Mouse (Mus musculus) cerebellum, adult 2 months (tissue): Measurements from ENCODE around the gene Mapk1ip1. TPM values are rescaled to one million over a fixed set of nuclear protein-coding genes. Genes with fewer than 3 reads are reported as not detected.

Source experiments
- DNase-seq, 2 experiments: peaks; one replicate each; pipeline ENCODE4 v3.0.0; 2021
- H3K27ac ChIP-seq: fragments of 200-500 bp; 2 replicates; pipeline ENCODE4 v1.5.1; 2012; ENCODE audit warnings: low read length, control low read depth, inconsistent platforms; ENCODE audit not compliant: insufficient read depth
- H3K27me3 ChIP-seq: fragments of 200-500 bp; 2 replicates; pipeline ENCODE4 v1.6.1; 2012; ENCODE audit warnings: inconsistent platforms, mild to moderate bottlenecking, low read length, moderate library complexity; ENCODE audit not compliant: control insufficient read depth, insufficient read depth
- H3K4me1 ChIP-seq: fragments of 200-500 bp; 2 replicates; pipeline ENCODE4 v1.6.1; 2011; ENCODE audit warnings: low read length; ENCODE audit not compliant: control insufficient read depth, insufficient read depth
- H3K4me3 ChIP-seq: fragments of 200-500 bp; replicated peaks from 2 replicates; pipeline ENCODE3; 2011; ENCODE audit warnings: mild to moderate bottlenecking, low read depth, low read length, control low read depth; ENCODE audit not compliant: insufficient read depth
- CTCF ChIP-seq: fragments of 200-500 bp; IDR thresholded peaks from 2 replicates; pipeline ENCODE4 v1.5.1; 2011; ENCODE audit warnings: low read depth, mild to moderate bottlenecking, control low read depth, low read length, moderate library complexity, borderline replicate concordance; ENCODE audit not compliant: insufficient read depth
- POLR2A ChIP-seq: fragments of 200-500 bp; IDR thresholded peaks from 2 replicates; pipeline ENCODE4 v1.6.1; 2011; ENCODE audit warnings: low read length, control low read depth, borderline replicate concordance; ENCODE audit not compliant: insufficient read depth
- WGBS: fragments of 180-500 bp; shearing (Covaris S2); methylation state at CpG from one replicate; pipeline ENCODE4 v1.1.7; 2018; 5-methylcytosine and 5-hydroxymethylcytosine counted together
- polyA plus RNA-seq: library from polyadenylated mRNA; depleted of rRNA; stranded (reverse); fragments of >200 nt; gene quantifications from 2 replicates; pipeline ENCODE4 v1.2.3, GENCODE M21; 2012; rRNA removed

Gene Mapk1ip1
- 87.6 and 88.7 TPM in 2 replicates for polyA plus RNA-seq

DNA sequence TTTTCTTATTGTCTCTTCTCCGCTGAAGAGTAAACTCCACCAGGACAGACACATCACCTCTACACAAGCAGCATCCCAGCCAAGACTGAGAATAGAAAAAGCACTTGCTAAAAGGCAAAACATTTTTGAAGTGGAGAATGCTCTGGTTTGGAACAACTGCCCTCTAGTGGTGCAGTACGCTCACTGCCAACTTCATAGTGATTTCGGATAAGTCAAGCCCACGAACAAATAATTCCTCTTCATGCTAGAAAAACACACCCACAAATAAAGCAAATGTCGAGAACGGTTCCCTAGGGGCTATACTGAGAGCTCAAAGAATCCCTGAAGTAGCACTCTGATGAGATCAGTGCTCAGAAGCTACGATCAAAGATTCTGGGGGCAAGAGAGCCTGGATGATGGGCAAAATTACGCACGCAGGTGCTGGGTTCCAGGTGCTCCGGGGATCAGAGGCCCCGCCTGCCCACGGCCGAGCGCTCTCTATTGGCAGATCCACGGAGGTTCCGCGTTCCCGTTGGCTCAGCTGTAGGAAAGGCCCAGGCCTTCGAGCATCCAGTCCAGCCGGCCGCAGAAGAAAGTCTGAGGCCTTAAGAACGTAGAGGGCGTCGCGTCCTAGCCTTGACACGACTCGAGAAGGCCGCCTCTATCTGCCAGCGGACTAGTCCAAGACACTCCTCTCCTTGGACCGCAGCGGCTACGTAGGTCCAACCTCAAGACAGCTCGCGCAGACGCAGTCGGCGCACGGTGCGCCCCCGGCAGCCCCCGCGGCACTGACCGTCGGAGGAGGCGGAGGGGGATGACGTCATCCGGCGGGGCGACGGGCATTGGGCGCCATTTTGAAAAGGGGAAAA lies at the start of gene Mapk1ip1, which contains the start of gene Ppp2r2d:
TSS of gene Mapk1ip1 (minus strand) at position 730 of the 848 bp plus-strand sequence.
TSS of gene Ppp2r2d (plus strand) at position 536 of the 848 bp plus-strand sequence.
- no peaks in the 10 kb centered on the region for H3K27me3 ChIP-seq
- H3K4me1 ChIP-seq = peaks cover 21% of the 10 kb centered on the region
- WGBS = under 1% methylated on average over 51 of the region's 51 CpGs
- peak within 1 kb of the TSS; percentile 82 for H3K4me3 ChIP-seq
- peak within 1 kb of the TSS; percentile 91 for H3K27ac ChIP-seq
- DNase-seq = peak; percentile 96 to 98
- TF ChIP-seq CTCF = peak; percentile 65; the same call in 1 of the 2 replicates
- TF ChIP-seq POLR2A = peak; percentile 95

DNA sequence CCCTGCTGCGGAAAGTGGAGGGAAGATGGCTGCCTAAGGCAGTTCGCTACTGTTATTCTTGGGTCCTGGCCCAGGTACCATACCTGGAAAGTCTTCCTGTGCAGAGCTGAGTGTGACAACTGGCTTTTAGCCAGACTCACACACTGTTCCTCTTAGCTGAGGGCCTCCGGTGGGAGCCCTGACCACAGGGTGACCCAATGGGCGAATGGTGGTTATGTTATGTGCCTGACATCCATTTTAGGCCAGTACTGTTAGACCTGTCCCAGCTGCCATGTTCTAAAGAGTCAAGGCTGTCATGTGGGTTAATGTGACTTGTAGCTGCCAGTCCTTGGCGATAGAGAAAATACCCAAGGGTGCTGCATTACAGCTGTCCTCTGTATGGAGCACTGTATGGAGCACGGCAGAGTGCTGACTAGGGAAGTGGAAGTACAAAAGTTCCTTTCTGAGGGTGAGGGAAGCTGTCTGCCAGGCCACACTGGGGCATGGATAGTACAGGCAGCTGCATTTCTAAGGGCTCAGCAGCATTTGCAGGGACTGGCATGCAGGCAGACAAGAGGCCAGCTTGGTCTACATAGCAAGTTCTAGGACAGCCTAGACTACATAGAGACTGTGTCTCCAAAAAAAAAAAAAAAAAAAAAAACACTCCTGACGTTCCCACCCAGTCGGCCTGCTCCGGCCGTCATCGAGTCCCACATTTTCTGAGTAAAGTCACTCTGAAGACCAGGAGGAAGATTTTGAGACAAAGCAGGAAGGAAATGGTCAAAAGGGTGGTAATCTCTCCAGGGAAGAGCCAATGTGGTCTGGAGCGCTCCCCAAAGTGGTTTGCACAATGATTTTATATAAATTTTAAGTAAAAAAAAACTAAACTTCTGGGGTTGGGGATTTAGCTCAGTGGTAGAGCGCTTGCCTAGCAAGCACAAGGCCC lies 39.6 kb upstream of the Mapk1ip1 start:
- Histone ChIP-seq H3K4me3 (no peak overlapping the region), H3K27me3 (no peaks in the 10 kb centered on the region), H3K4me1 (no peaks in the 10 kb centered on the region), H3K27ac (no peak overlapping the region)
- WGBS = 83% methylated on average over 13 of the region's 13 CpGs
- DNase-seq = no peak
- TF ChIP-seq POLR2A (no peak), CTCF (no peak)

DNA sequence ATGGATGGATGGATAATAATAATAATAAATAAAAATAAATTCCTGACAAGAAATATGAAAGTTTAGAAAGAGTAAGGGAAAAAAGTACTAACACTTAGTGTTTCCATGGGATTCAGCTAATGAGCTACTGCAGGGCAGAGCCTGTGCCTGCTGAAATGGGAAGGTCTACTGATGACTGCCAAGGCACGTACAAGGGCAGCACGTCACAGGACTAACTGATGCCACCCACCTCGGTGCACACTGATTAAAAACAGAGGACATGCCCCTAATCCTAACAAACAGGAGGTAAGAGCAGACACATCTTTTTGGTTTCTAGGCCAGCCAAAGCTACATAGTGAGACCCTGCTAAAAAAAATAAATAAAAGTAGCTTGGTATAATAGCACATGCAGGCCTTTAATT lies 37.7 kb upstream of the Mapk1ip1 start:
- 95% methylated on average over 3 of the region's 3 CpGs for WGBS
- H3K27me3 ChIP-seq = no peaks in the 10 kb centered on the region
- DNase-seq = no peak
- H3K4me1 ChIP-seq = no peaks in the 10 kb centered on the region
- no peak overlapping the region for H3K27ac ChIP-seq
- H3K4me3 ChIP-seq = no peak overlapping the region
- TF ChIP-seq CTCF (no peak), POLR2A (no peak)

DNA sequence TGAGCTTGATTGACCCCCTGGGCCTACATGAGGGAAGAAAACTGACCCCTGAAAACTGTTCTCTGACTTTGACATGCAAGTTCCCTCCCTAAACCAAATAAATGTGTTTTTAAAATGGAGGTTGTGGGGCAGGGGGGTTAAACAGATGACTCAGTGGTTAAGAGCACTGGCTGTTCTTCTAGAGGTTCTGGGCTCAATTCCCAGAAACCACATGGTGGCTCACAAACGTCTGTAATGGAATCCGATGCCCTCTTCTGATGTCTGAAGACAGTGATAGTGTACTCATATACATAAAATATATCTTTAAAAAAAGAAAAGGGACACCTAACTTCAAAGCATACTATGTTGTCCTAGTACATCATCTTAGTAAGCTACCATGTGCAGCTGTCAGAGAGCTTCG lies 29.0 kb upstream of the Mapk1ip1 start:
- peak overlapping the region; percentile 10; the same call in 1 of the 2 replicates for H3K27ac ChIP-seq
- WGBS = 29% methylated on average over 3 of the region's 3 CpGs
- H3K27me3 ChIP-seq = no peaks in the 10 kb centered on the region
- no peak for TF ChIP-seq POLR2A
- no peak for TF ChIP-seq CTCF
- peak in 1 of 2 experiments; percentile 36 for DNase-seq
- H3K4me1 ChIP-seq = peaks cover 12% of the 10 kb centered on the region; the same call in 1 of the 2 replicates
- H3K4me3 ChIP-seq = no peak overlapping the region

DNA sequence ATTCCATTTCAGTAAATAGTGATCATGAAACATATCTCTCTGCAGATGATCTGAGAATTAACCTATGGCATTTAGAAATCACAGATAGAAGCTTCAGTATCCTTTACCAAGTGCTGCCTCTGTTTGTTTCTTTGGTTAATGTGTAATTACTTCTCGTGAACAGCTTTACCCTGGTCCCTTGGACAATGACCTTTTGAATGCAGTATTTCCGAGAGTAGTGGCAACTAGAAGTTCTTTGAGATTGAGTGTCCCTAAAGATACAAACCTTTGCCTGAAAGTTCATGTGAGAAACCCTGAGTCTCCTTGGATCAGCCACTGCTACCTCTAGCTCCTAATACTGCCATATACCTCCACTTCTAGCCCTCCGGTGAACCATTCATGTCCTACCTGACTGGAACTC lies 26.9 kb upstream of the Mapk1ip1 start:
- Histone ChIP-seq H3K4me3 (no peak overlapping the region), H3K27ac (no peak overlapping the region), H3K27me3 (no peaks in the 10 kb centered on the region), H3K4me1 (peaks cover 12% of the 10 kb centered on the region; the same call in 1 of the 2 replicates)
- DNase-seq = no peak
- 89% methylated on average over 3 of the region's 3 CpGs for WGBS
- no peak for TF ChIP-seq POLR2A

DNA sequence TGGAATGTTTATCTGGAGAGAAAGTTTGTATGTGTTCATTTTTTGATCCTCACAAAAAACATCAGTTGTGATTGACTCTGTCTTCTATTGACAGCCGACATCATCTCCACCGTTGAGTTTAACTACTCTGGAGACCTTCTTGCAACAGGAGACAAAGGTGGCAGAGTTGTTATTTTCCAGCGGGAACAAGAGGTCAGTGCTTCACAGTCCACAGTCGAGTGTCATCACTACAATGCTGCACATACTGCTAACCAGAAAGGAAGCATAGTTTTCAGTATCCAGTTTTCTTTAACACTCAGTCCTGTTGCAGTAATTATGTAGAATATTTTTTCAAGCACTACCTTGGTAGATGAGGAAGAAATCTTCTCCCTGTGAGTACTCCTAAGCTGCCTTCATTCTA lies 22.2 kb upstream of the Mapk1ip1 start:
- Histone ChIP-seq H3K4me3 (no peak overlapping the region), H3K27ac (no peak overlapping the region), H3K4me1 (peaks cover 7% of the 10 kb centered on the region), H3K27me3 (no peaks in the 10 kb centered on the region)
- WGBS = 86% methylated on average over 4 of the region's 4 CpGs
- DNase-seq = no peak
- TF ChIP-seq POLR2A (no peak), CTCF (no peak)

DNA sequence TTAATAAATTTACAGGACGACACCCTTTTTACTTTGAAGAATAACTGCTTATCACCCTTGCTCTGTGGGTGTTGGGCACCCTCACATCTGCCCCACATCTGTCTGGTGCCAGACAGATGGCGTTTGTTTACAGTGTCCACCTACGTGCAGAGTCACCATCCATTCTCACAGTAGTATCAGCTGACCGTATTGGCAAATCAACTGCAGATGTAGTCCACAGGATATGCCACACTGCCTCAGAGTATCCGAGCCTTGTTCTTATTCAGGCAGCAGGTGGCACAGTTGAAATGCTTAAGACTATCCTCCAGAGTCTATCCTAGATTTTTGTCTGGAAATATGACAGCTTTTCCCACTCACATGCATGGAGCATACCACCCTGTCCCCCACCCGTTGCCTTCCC lies 21.2 kb upstream of the Mapk1ip1 start:
- TF ChIP-seq CTCF (no peak), POLR2A (no peak)
- Histone ChIP-seq H3K27ac (no peak overlapping the region), H3K27me3 (no peaks in the 10 kb centered on the region), H3K4me1 (peaks cover 7% of the 10 kb centered on the region), H3K4me3 (no peak overlapping the region)
- DNase-seq = no peak
- 67% methylated on average over 6 of the region's 6 CpGs for WGBS

DNA sequence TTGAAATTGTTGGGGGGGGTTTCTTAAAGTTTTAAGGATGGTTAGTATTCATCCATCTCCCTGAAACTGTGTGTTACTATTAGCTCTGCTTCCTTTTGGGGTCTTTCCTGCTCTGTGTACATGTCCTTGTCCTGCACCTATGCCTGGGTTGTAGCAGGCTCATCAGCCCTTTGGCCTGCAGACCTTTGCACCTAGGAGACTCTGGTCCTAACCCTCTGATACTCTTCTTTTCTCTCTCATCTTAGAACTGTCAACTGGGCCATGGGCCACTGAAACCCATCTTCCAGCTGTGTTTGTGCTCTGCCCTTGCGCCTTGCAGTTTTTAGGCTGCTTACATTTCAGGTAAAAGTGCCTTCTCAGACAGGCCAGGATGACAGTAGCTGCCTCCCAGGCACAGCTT lies 18.7 kb upstream of the Mapk1ip1 start:
- WGBS = 95% methylated on average over 1 of the region's 1 CpGs
- H3K27me3 ChIP-seq = no peaks in the 10 kb centered on the region
- peaks cover 7% of the 10 kb centered on the region for H3K4me1 ChIP-seq
- no peak overlapping the region; the same call in 1 of the 2 replicates for H3K27ac ChIP-seq
- TF ChIP-seq CTCF = no peak
- TF ChIP-seq POLR2A = no peak
- no peak for DNase-seq
- H3K4me3 ChIP-seq = no peak overlapping the region
